19 mouse cellular contexts compared by ENCODE assay signal in the genomic region with DNA sequence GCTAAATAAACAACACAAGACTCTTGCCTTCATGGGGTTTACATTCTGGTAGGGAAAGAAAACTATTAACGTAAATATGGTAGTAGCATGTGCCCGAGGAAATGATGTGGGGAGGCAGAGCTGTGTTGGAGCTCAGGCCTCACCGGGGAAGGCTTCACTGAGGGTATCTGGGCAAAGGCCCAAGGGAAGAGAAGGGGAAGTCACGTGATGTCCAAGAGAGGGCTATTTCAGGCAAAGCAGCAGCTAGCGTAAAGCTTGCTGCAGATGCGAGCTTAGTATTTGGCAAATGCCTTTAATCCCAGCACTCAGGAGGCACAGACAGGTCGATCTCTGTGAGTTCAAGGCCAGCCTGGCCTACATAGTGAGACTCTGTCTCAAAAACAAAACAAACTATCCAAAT. TPM values are rescaled to one million over a fixed set of nuclear protein-coding genes. Genes with fewer than 3 reads are reported as not detected.
DNase-seq lines count a peak whose midpoint lies in the region; ATAC-seq and TF ChIP-seq lines count a peak whose summit lies in the region.
"Had no signal": no experiment of that assay in that cellular context is flagged by ENCODE, and none has a peak within 500 bp of the region (broad histone marks: within the 10 kb centered on the region; RNA-seq: fewer than 3 reads in every experiment).

No protein-coding gene starts in this region.

- no peaks in the 10 kb centered on the region for H3K36me3 ChIP-seq in kidney, adult 2 months (ENCODE audit: control insufficient read depth, insufficient read depth, low read length)
- H3K36me3 ChIP-seq in megakaryocyte, embryonic 14.5 days (replicated peaks; ENCODE audit: low read length) = no peaks in the 10 kb centered on the region
- H3K36me3 ChIP-seq in intestine, postnatal 0 days (ENCODE audit: control insufficient read depth, insufficient read depth) = no peaks in the 10 kb centered on the region
- H3K36me3 ChIP-seq: embryonic facial prominence, embryonic 15.5 days; forebrain, embryonic 12.5 days; hindbrain, embryonic 13.5 days; limb, embryonic 13.5 days; liver, embryonic 15.5 days; stomach, embryonic 15.5 days had no signal

- no peak overlapping the region for H3K27ac ChIP-seq in kidney, adult 2 months (ENCODE audit: insufficient read depth, low read depth, low read length)
- no peak overlapping the region for H3K27ac ChIP-seq in intestine, postnatal 0 days (ENCODE audit: low read depth, low read length)
- H3K27ac ChIP-seq: embryonic facial prominence, embryonic 15.5 days; forebrain, embryonic 12.5 days; heart, adult 2 months; hindbrain, embryonic 13.5 days; limb, embryonic 13.5 days; liver, embryonic 15.5 days; stomach, embryonic 15.5 days had no signal

- H3K9ac ChIP-seq in intestine, postnatal 0 days (ENCODE audit: low read depth, low read length) = no peak overlapping the region
- H3K9ac ChIP-seq: embryonic facial prominence, embryonic 15.5 days; forebrain, embryonic 12.5 days; hindbrain, embryonic 13.5 days; limb, embryonic 13.5 days; liver, embryonic 15.5 days; stomach, embryonic 15.5 days had no signal

- H3K4me1 ChIP-seq in kidney, adult 2 months (ENCODE audit: control insufficient read depth, insufficient read depth, low read length) = no peaks in the 10 kb centered on the region
- H3K4me1 ChIP-seq in megakaryocyte, embryonic 14.5 days = peaks cover 8% of the 10 kb centered on the region
- no peaks in the 10 kb centered on the region for H3K4me1 ChIP-seq in intestine, postnatal 0 days (replicated peaks; ENCODE audit: control insufficient read depth, insufficient read depth, low read length)
- H3K4me1 ChIP-seq: embryonic facial prominence, embryonic 15.5 days; hindbrain, embryonic 13.5 days; limb, embryonic 13.5 days; liver, embryonic 15.5 days; stomach, embryonic 15.5 days had no signal

- WGBS in kidney, adult 2 months = 60% methylated on average over 7 of the region's 7 CpGs
- WGBS in intestine, postnatal 0 days = 68% methylated on average over 7 of the region's 7 CpGs

- no peaks in the 10 kb centered on the region for H3K27me3 ChIP-seq in kidney, adult 2 months (replicated peaks; ENCODE audit: control insufficient read depth, insufficient read depth, low read length)
- H3K27me3 ChIP-seq in megakaryocyte, embryonic 14.5 days (replicated peaks) = no peaks in the 10 kb centered on the region
- no peaks in the 10 kb centered on the region for H3K27me3 ChIP-seq in intestine, postnatal 0 days (replicated peaks; ENCODE audit: control insufficient read depth, insufficient read depth, low read length)
- H3K27me3 ChIP-seq: embryonic facial prominence, embryonic 15.5 days; forebrain, embryonic 12.5 days; hindbrain, embryonic 13.5 days; limb, embryonic 13.5 days; liver, embryonic 15.5 days; Patski; stomach, embryonic 15.5 days had no signal

- no peak for ATAC-seq in megakaryocyte, adult 5-6 weeks (ENCODE audit: poor library complexity, severe bottlenecking)
- ATAC-seq in intestine, postnatal 0 days = no peak
- ATAC-seq: intestine, embryonic 16.5 days; Patski had no signal

- no peak for TF ChIP-seq POLR2A in kidney, adult 2 months (IDR thresholded peaks at IDR 0.05; ENCODE audit: low read depth, low read length)

- H3K4me2 ChIP-seq in intestine, postnatal 0 days (replicated peaks; ENCODE audit: low read depth) = no peak overlapping the region
- H3K4me2 ChIP-seq: embryonic facial prominence, embryonic 15.5 days; forebrain, embryonic 12.5 days; hindbrain, embryonic 13.5 days; limb, embryonic 13.5 days; liver, embryonic 15.5 days; stomach, embryonic 15.5 days had no signal

- no peaks in the 10 kb centered on the region for H3K9me3 ChIP-seq in megakaryocyte, embryonic 14.5 days
- H3K9me3 ChIP-seq in intestine, postnatal 0 days (ENCODE audit: control insufficient read depth) = no peaks in the 10 kb centered on the region
- H3K9me3 ChIP-seq: embryonic facial prominence, embryonic 15.5 days; forebrain, embryonic 12.5 days; hindbrain, embryonic 13.5 days; limb, embryonic 13.5 days; liver, embryonic 15.5 days; stomach, embryonic 15.5 days had no signal

- H3K4me3 ChIP-seq in kidney, adult 2 months (ENCODE audit: insufficient read depth, low read depth, low read length) = no peak overlapping the region
- peak overlapping the region; percentile 2 for H3K4me3 ChIP-seq in megakaryocyte, embryonic 14.5 days (replicated peaks)
- H3K4me3 ChIP-seq in intestine, postnatal 0 days (ENCODE audit: low read depth, low read length) = no peak overlapping the region
- H3K4me3 ChIP-seq: embryonic facial prominence, embryonic 15.5 days; forebrain, embryonic 12.5 days; heart, adult 2 months; hindbrain, embryonic 13.5 days; limb, embryonic 13.5 days; liver, embryonic 15.5 days; stomach, embryonic 15.5 days had no signal

- no peak for TF ChIP-seq CTCF in kidney, adult 2 months (conservative IDR thresholded peaks at IDR 0.05; ENCODE audit: insufficient read depth, insufficient read length, low read depth, low read length)
- TF ChIP-seq CTCF in intestine, postnatal 0 days (IDR thresholded peaks at IDR 0.05; ENCODE audit: low read depth) = no peak

- peak; percentile 18 for DNase-seq in adrenal gland, postnatal 14 days
- no peak for DNase-seq in adrenal gland, adult 2 months
- DNase-seq in kidney, adult 2 months = peak; percentile 34
- DNase-seq in kidney, adult 11 months = no peak
- DNase-seq in telencephalon, adult 2 months (ENCODE audit: low read depth, low spot score) = peak; percentile 6
- DNase-seq: cerebellum, adult 18-20 months; thymus, postnatal 14 days had no signal

RNA-seq across cellular contexts. Expression of a gene that starts 28.8 kb away (rescaled TPM):
- total RNA-seq in adrenal gland, postnatal 14 days (2021) = 83.3 and 86.4 TPM in 2 replicates
- total RNA-seq in adrenal gland, adult 2 months (2021) = 10 to 100 TPM; 56.4 to 81.3 TPM
- polyA plus RNA-seq in adrenal gland, adult 2 months (2012; rRNA removed) = 58.8 and 64.4 TPM in 2 replicates
- 59.5 and 63.7 TPM in 2 replicates for polyA plus RNA-seq in kidney, adult 2 months (2012; rRNA removed)
- 17.7 and 18.6 TPM in 2 replicates for polyA plus RNA-seq in megakaryocyte, embryonic 14.5 days (2012; ENCODE audit: insufficient read depth, low replicate concordance)
- total RNA-seq in megakaryocyte, adult 5-6 weeks (2015) = 60.7 and 78.0 TPM in 2 replicates
- total RNA-seq in megakaryocyte, adult 5-6 weeks (2017) = 22.2 and 43.8 TPM in 2 replicates
- 78.3 and 80.4 TPM in 2 replicates for polyA plus RNA-seq in intestine, postnatal 0 days (2015; fragmentation: Nextera tagmentation; extraction: Ambion mirVana)

RNA-seq across cellular contexts. Expression of a gene that starts 29.8 kb away (rescaled TPM):
- 1.1 and 2.0 TPM in 2 replicates for total RNA-seq in adrenal gland, postnatal 14 days (2021)
- total RNA-seq in adrenal gland, adult 2 months (2021) = 1 to 10 TPM; 1.1 to 2.9 TPM
- polyA plus RNA-seq in adrenal gland, adult 2 months (2012; rRNA removed) = 0.06 and 0.12 TPM in 2 replicates
- polyA plus RNA-seq in kidney, adult 2 months (2012; rRNA removed) = 0.77 and 1.0 TPM in 2 replicates
- polyA plus RNA-seq in megakaryocyte, embryonic 14.5 days (2012; ENCODE audit: insufficient read depth, low replicate concordance) = not detected in 2 replicates
- not detected in 2 replicates for total RNA-seq in megakaryocyte, adult 5-6 weeks (2015)
- not detected in 2 replicates for total RNA-seq in megakaryocyte, adult 5-6 weeks (2017)
- not detected in 2 replicates for polyA plus RNA-seq in intestine, postnatal 0 days (2015; fragmentation: Nextera tagmentation; extraction: Ambion mirVana)
- total RNA-seq: heart, adult 2 months had no signal
- polyA plus RNA-seq: liver, embryonic 15.5 days had no signal

RNA-seq across cellular contexts. Expression of a gene that starts 33.5 kb away (rescaled TPM):
- total RNA-seq in adrenal gland, postnatal 14 days (2021) = 38.1 and 40.4 TPM in 2 replicates
- 10 to 100 TPM; 28.8 to 33.6 TPM for total RNA-seq in adrenal gland, adult 2 months (2021)
- polyA plus RNA-seq in adrenal gland, adult 2 months (2012; rRNA removed) = 36.4 and 40.3 TPM in 2 replicates
- polyA plus RNA-seq in kidney, adult 2 months (2012; rRNA removed) = 13.6 and 16.9 TPM in 2 replicates
- 34.4 and 53.3 TPM in 2 replicates for polyA plus RNA-seq in megakaryocyte, embryonic 14.5 days (2012; ENCODE audit: insufficient read depth, low replicate concordance)
- total RNA-seq in megakaryocyte, adult 5-6 weeks (2015) = 52.3 and 53.9 TPM in 2 replicates
- total RNA-seq in megakaryocyte, adult 5-6 weeks (2017) = 170 and 172 TPM in 2 replicates
- 39.3 and 41.5 TPM in 2 replicates for polyA plus RNA-seq in intestine, postnatal 0 days (2015; fragmentation: Nextera tagmentation; extraction: Ambion mirVana)

RNA-seq across cellular contexts. Expression of a gene that starts 57.7 kb away (rescaled TPM):
- 67.7 and 72.5 TPM in 2 replicates for total RNA-seq in adrenal gland, postnatal 14 days (2021)
- 100 to 1,000 TPM; 109 to 121 TPM for total RNA-seq in adrenal gland, adult 2 months (2021)
- polyA plus RNA-seq in adrenal gland, adult 2 months (2012; rRNA removed) = 133 and 139 TPM in 2 replicates
- 84.0 and 92.2 TPM in 2 replicates for polyA plus RNA-seq in kidney, adult 2 months (2012; rRNA removed)
- polyA plus RNA-seq in megakaryocyte, embryonic 14.5 days (2012; ENCODE audit: insufficient read depth, low replicate concordance) = 37.0 and 167 TPM in 2 replicates
- total RNA-seq in megakaryocyte, adult 5-6 weeks (2015) = 99.1 and 113 TPM in 2 replicates
- total RNA-seq in megakaryocyte, adult 5-6 weeks (2017) = 117 and 128 TPM in 2 replicates
- polyA plus RNA-seq in intestine, postnatal 0 days (2015; fragmentation: Nextera tagmentation; extraction: Ambion mirVana) = 33.6 and 37.8 TPM in 2 replicates

Comparison
In these comparisons a context has a peak if more than half of its experiments do, and no peak if none do; other contexts are left out.
1. DNase-seq: peak in adrenal gland, postnatal 14 days (single experiment), kidney, adult 2 months (single experiment) and telencephalon, adult 2 months (single experiment); none in adrenal gland, adult 2 months (single experiment) and kidney, adult 11 months (single experiment).